Mouse (Mus musculus) skeletal muscle tissue, adult 2 months (tissue): ENCODE measurements around the gene Aip.

Source experiments
- DNase-seq: peaks from one replicate; pipeline ENCODE4 v3.0.0-alpha.2; 2012; ENCODE audit warnings: low read depth, low spot score

The Aip gene

GRCm38 (mm10) chr19:4125741-4126696, at the start of gene Aip:
Gene Aip (minus strand): TSS chr19:4125858.
- DNase-seq, result peak; percentile 97

GRCm38 (mm10) chr19:4172925-4173324, 47.3 kb upstream of the Aip start:
- DNase-seq, result no peak

- peak; percentile 56 for DNase-seq
Observed at GRCm38 (mm10) chr19:4171393-4172290, 46.0 kb upstream of the Aip start.

- no peak for DNase-seq
Observed at GRCm38 (mm10) chr19:4170723-4171392, 45.2 kb upstream of the Aip start.

- no peak for DNase-seq
Observed at GRCm38 (mm10) chr19:4169810-4170209, 44.2 kb upstream of the Aip start.

DNA sequence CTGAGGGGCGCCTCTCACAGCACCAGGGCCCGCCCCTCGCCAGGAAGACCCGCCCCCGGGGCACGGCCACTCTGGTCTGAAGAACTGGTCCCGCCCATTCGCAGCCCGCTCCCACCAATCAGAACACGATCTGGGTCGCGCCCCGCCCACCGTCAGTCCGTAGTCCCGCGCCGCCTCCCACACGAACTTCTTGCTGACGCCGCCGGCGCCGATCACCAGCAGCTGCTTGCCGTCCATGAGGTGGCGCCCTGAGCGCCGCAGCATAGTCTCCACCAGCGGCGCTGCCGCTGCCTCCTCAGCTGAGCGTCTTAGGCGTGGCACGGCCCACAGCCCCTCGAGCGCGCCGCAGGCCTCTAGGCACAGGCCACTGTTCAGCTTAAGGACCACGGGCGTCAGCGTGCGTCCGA, 43.7 kb upstream of the Aip start:
- peak; percentile 99 for DNase-seq

GRCm38 (mm10) chr19:4166678-4167476, 41.2 kb upstream of the Aip start:
- DNase-seq, result no peak

GRCm38 (mm10) chr19:4164721-4165120, 39.1 kb upstream of the Aip start:
- DNase-seq, result no peak

DNA sequence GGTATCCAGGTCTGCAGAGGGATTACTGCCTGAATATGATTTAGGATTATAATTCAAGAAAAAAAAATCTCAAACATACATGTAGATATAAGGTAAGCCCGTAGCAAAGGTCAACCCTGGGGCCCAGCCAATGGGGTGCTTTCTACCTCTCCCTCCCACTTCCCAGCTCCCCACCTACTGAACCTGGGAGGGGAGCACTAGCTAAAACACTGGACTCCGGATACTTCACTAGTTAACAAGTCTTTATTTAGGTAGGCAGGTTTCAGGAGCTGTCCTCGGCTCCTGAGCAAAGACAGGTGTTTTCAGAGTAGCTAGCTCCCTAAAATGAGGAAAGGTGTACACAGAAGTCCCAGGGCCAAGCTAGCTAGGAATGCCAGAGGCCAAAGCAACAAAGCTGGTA, 38.4 kb upstream of the Aip start:
- no peak for DNase-seq

- no peak for DNase-seq
Observed at GRCm38 (mm10) chr19:4163543-4163887, 37.9 kb upstream of the Aip start.

- DNase-seq, result peak; percentile 98
Observed at GRCm38 (mm10) chr19:4162646-4163542, 37.2 kb upstream of the Aip start, which contains the start of gene Rps6kb2. Gene Rps6kb2 (minus strand): TSS chr19:4163354.

- no peak for DNase-seq
Observed at GRCm38 (mm10) chr19:4159049-4159448, 33.4 kb upstream of the Aip start.

- no peak for DNase-seq
Observed at GRCm38 (mm10) chr19:4156771-4157170, 31.1 kb upstream of the Aip start.

- DNase-seq, result no peak
Observed at GRCm38 (mm10) chr19:4156073-4156579, 30.5 kb upstream of the Aip start.

DNA sequence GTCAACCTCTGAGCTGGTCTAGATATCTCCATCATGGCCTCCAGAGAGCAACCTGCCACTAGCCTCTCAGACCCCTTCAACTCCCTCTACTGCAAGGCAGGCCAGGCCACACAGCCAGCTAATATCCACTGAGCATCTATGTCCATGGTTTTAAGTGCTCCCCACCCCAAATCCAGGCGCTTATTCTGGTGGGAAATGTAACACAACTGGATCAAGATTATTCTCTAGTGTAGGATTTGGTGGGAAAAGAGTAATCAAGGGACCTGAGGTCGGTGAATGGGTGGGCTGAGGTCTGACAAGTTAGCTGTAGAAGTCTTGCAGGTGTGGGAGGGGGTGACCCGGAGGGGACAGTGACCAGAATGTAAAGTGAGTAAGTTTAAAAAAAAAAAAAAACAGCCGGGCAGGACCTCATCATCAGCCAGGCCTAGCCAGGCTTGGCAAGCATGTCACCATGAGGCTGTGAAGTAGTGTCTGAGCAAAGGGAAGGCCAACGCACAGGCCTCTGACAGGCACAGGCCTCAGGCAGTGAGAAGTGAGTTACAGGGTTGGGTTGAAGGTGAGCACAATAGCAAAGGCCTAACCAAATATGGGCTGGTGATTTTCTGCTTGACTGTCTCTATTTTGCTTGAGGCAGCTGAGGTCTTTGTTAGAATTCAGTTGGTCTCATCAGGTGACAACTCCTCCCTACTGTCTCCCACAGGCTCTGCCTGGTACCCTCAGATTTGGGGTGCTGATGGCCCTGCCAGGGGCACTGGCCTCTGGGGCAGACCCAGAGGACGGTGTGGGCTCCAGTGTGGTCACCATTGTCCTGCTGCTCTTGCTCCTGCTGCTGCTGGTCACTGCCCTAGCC, 29.8 kb upstream of the Aip start:
- DNase-seq, result no peak

DNA sequence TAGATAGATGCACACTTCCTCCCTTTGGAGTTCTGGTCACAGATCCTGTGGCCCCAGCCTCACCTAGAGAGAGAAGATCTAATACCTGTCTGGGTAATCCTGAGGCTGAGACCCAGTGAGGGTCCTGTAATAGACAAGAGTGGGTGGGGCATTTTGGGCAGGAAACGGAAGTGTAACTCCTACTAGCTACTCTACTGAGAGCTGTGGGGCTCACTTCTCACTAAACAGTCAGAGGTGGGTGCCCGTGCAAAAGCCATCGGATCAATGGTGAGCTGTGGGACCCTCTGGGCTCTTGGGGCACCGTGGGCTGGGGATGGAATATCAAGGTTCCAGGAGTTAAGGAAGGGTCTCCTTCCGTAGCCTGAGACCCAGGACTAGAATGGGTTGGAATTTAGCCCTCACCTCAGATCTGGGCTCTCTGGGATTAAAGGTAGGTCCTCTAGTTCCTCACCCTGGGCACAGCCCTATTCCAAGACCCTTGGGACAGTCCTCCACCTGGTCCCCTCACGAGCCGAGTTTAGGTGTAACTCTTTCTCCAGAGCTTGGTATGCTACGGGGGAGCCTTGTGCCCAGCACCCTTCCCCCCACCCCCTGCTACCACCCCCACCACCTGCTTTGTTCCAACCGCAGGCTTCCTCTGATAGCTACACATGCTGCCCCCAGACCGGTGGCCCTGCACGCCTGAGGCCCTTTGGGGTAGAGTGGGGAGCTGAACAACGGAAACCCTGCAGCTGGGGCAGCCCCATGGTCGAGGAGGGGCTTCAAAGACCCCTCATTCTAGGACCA, 29.0 kb upstream of the Aip start:
- DNase-seq, result no peak

GRCm38 (mm10) chr19:4153232-4153654, 27.6 kb upstream of the Aip start, which contains the start of gene Ptprcap:
Gene Ptprcap (plus strand): TSS chr19:4153604.
- no peak for DNase-seq
